Mouse (Mus musculus) cerebellum, adult 11 months (tissue): ENCODE data around the gene Olfr930.

Source experiments
- DNase-seq: peaks from one replicate; pipeline ENCODE4 v3.0.0; 2022

Olfr930 gene

GRCm38 (mm10) chr9:38929509-38929908, at the start of gene Olfr930:
Gene Olfr930, plus strand, starts transcription at chr9:38929809.
- no peak for DNase-seq

GRCm38 (mm10) chr9:38953401-38954123, 24.0 kb downstream of the Olfr930 start:
- DNase-seq = no peak

GRCm38 (mm10) chr9:38954124-38954416, 24.5 kb downstream of the Olfr930 start:
- no peak for DNase-seq

GRCm38 (mm10) chr9:38972013-38972412, 42.4 kb downstream of the Olfr930 start, which contains the start of gene Olfr933:
Gene Olfr933, plus strand, starts transcription at chr9:38972313.
- no peak for DNase-seq
